Mouse (Mus musculus): ENCODE results near the gene Dock8. TPM values are rescaled to one million over a fixed set of nuclear protein-coding genes. Genes with fewer than 3 reads are reported as not detected.
"Not testable (repeated sequence)": the region's sequence is repeated elsewhere in the genome, so short reads cannot be mapped to it uniquely, and the experiment has no call there.

Gene Dock8
- polyA plus RNA-seq, 1 experiment: 8.2 TPM

GRCm38 (mm10) chr19:25022766-25023165 lies 23.4 kb downstream of the Dock8 start:
- peaks cover 5% of the 10 kb centered on the region for H3K36me3 ChIP-seq (ENCODE audit: control insufficient read depth, insufficient read depth)
- no peak overlapping the region for H3K4me3 ChIP-seq (ENCODE audit: insufficient read depth, poor library complexity, severe bottlenecking)
- H3ac ChIP-seq (ENCODE audit: control insufficient read depth, insufficient read length, low read depth): no peak overlapping the region
- peaks cover 26% of the 10 kb centered on the region for H3K79me3 ChIP-seq (ENCODE audit: low read depth)
- peaks cover 73% of the 10 kb centered on the region for H3K79me2 ChIP-seq (ENCODE audit: control insufficient read depth, insufficient read depth)
- no peaks in the 10 kb centered on the region for H3K27me3 ChIP-seq (ENCODE audit: control insufficient read depth, insufficient read depth, insufficient read length)
- TF ChIP-seq MAX (IDR thresholded peaks at IDR 0.05) (no peak), MYOD1 (IDR thresholded peaks at IDR 0.05; ENCODE audit: control insufficient read depth, insufficient read length, low read depth) (peak; percentile 54)

GRCm38 (mm10) chr19:25031765-25032164 lies 32.4 kb downstream of the Dock8 start:
- peaks cover 19% of the 10 kb centered on the region for H3K79me3 ChIP-seq (ENCODE audit: low read depth)
- peaks cover 3% of the 10 kb centered on the region for H3K36me3 ChIP-seq (ENCODE audit: control insufficient read depth, insufficient read depth)
- peaks cover 64% of the 10 kb centered on the region for H3K79me2 ChIP-seq (ENCODE audit: control insufficient read depth, insufficient read depth)
- H3K4me3 ChIP-seq (ENCODE audit: insufficient read depth, poor library complexity, severe bottlenecking): no peak overlapping the region
- TF ChIP-seq MYOG (IDR thresholded peaks at IDR 0.05; ENCODE audit: control insufficient read depth, extremely low read depth, insufficient read length) (no peak), USF1 (IDR thresholded peaks at IDR 0.05; ENCODE audit: low read depth) (no peak), MYOD1 (IDR thresholded peaks at IDR 0.05; ENCODE audit: control insufficient read depth, insufficient read length, low read depth) (no peak), CEBPB (IDR thresholded peaks at IDR 0.05; ENCODE audit: low read depth) (no peak), MAX (IDR thresholded peaks at IDR 0.05) (no peak), FOSL1 (IDR thresholded peaks at IDR 0.05; ENCODE audit: insufficient read depth, low read length, poor library complexity, severe bottlenecking) (no peak), CTCF (IDR thresholded peaks at IDR 0.05; ENCODE audit: control insufficient read depth, insufficient read depth, insufficient read length) (no peak)
- H3ac ChIP-seq (ENCODE audit: control insufficient read depth, insufficient read length, low read depth): no peak overlapping the region
- H3K27me3 ChIP-seq (ENCODE audit: control insufficient read depth, insufficient read depth, insufficient read length): no peaks in the 10 kb centered on the region

GRCm38 (mm10) chr19:25033008-25033407 lies 33.7 kb downstream of the Dock8 start:
- not testable (repeated sequence) for H3K4me3 ChIP-seq (ENCODE audit: insufficient read depth, poor library complexity, severe bottlenecking); H3ac ChIP-seq (ENCODE audit: control insufficient read depth, insufficient read length, low read depth)

GRCm38 (mm10) chr19:25035825-25036224 lies 36.5 kb downstream of the Dock8 start:
- Histone ChIP-seq H3K79me3 (ENCODE audit: low read depth) (peaks cover 15% of the 10 kb centered on the region), H3ac (ENCODE audit: control insufficient read depth, insufficient read length, low read depth) (no peak overlapping the region), H3K27me3 (ENCODE audit: control insufficient read depth, insufficient read depth, insufficient read length) (no peaks in the 10 kb centered on the region), H3K79me2 (ENCODE audit: control insufficient read depth, insufficient read depth) (peaks cover 70% of the 10 kb centered on the region), H3K4me3 (ENCODE audit: insufficient read depth, poor library complexity, severe bottlenecking) (no peak overlapping the region), H3K36me3 (ENCODE audit: control insufficient read depth, insufficient read depth) (peaks cover 3% of the 10 kb centered on the region)
- TF ChIP-seq CEBPB (IDR thresholded peaks at IDR 0.05; ENCODE audit: low read depth) (no peak), USF1 (IDR thresholded peaks at IDR 0.05; ENCODE audit: low read depth) (no peak), MAX (IDR thresholded peaks at IDR 0.05) (no peak), CTCF (IDR thresholded peaks at IDR 0.05; ENCODE audit: control insufficient read depth, insufficient read depth, insufficient read length) (no peak), FOSL1 (IDR thresholded peaks at IDR 0.05; ENCODE audit: insufficient read depth, low read length, poor library complexity, severe bottlenecking) (no peak), MYOG (IDR thresholded peaks at IDR 0.05; ENCODE audit: control insufficient read depth, extremely low read depth, insufficient read length) (no peak), MYOD1 (IDR thresholded peaks at IDR 0.05; ENCODE audit: control insufficient read depth, insufficient read length, low read depth) (no peak)

More at GRCm38 (mm10) chr19:25033008-25033407, 33.7 kb downstream of the Dock8 start:
- not testable (repeated sequence) for H3K36me3 ChIP-seq (ENCODE audit: control insufficient read depth, insufficient read depth); H3K27me3 ChIP-seq (ENCODE audit: control insufficient read depth, insufficient read depth, insufficient read length)
- Histone ChIP-seq H3K79me3 (ENCODE audit: low read depth) (peaks cover 18% of the 10 kb centered on the region), H3K79me2 (ENCODE audit: control insufficient read depth, insufficient read depth) (peaks cover 67% of the 10 kb centered on the region)

- no peaks in the 10 kb centered on the region for H3K27me3 ChIP-seq (ENCODE audit: control insufficient read depth, insufficient read depth, insufficient read length)
- H3K79me3 ChIP-seq (ENCODE audit: low read depth): peaks cover 8% of the 10 kb centered on the region
- no peak overlapping the region for H3ac ChIP-seq (ENCODE audit: control insufficient read depth, insufficient read length, low read depth)
- peaks cover 61% of the 10 kb centered on the region for H3K79me2 ChIP-seq (ENCODE audit: control insufficient read depth, insufficient read depth)
- no peak overlapping the region for H3K4me3 ChIP-seq (ENCODE audit: insufficient read depth, poor library complexity, severe bottlenecking)
- H3K36me3 ChIP-seq (ENCODE audit: control insufficient read depth, insufficient read depth): peaks cover 3% of the 10 kb centered on the region
- no peak for TF ChIP-seq CEBPB (IDR thresholded peaks at IDR 0.05; ENCODE audit: low read depth)
- no peak for TF ChIP-seq CTCF (IDR thresholded peaks at IDR 0.05; ENCODE audit: control insufficient read depth, insufficient read depth, insufficient read length)
- no peak for TF ChIP-seq MYOD1 (IDR thresholded peaks at IDR 0.05; ENCODE audit: control insufficient read depth, insufficient read length, low read depth)
- TF ChIP-seq USF1 (IDR thresholded peaks at IDR 0.05; ENCODE audit: low read depth): no peak
- TF ChIP-seq FOSL1 (IDR thresholded peaks at IDR 0.05; ENCODE audit: insufficient read depth, low read length, poor library complexity, severe bottlenecking): no peak
- TF ChIP-seq MYOG (IDR thresholded peaks at IDR 0.05; ENCODE audit: control insufficient read depth, extremely low read depth, insufficient read length): no peak
- no peak for TF ChIP-seq MAX (IDR thresholded peaks at IDR 0.05)
Observed at GRCm38 (mm10) chr19:25036784-25037183, 37.5 kb downstream of the Dock8 start.

GRCm38 (mm10) chr19:25037249-25037648 lies 37.9 kb downstream of the Dock8 start:
- peaks cover 63% of the 10 kb centered on the region for H3K79me2 ChIP-seq (ENCODE audit: control insufficient read depth, insufficient read depth)
- TF ChIP-seq MYOD1 (IDR thresholded peaks at IDR 0.05; ENCODE audit: control insufficient read depth, insufficient read length, low read depth) (no peak), CTCF (IDR thresholded peaks at IDR 0.05; ENCODE audit: control insufficient read depth, insufficient read depth, insufficient read length) (no peak), MYOG (IDR thresholded peaks at IDR 0.05; ENCODE audit: control insufficient read depth, extremely low read depth, insufficient read length) (no peak), CEBPB (IDR thresholded peaks at IDR 0.05; ENCODE audit: low read depth) (no peak), FOSL1 (IDR thresholded peaks at IDR 0.05; ENCODE audit: insufficient read depth, low read length, poor library complexity, severe bottlenecking) (no peak), USF1 (IDR thresholded peaks at IDR 0.05; ENCODE audit: low read depth) (no peak), MAX (IDR thresholded peaks at IDR 0.05) (no peak)

More at GRCm38 (mm10) chr19:25037249-25037648, 37.9 kb downstream of the Dock8 start:
- no peak overlapping the region for H3ac ChIP-seq (ENCODE audit: control insufficient read depth, insufficient read length, low read depth)
- H3K27me3 ChIP-seq (ENCODE audit: control insufficient read depth, insufficient read depth, insufficient read length): no peaks in the 10 kb centered on the region
- H3K79me3 ChIP-seq (ENCODE audit: low read depth): peaks cover 10% of the 10 kb centered on the region
- no peak overlapping the region for H3K4me3 ChIP-seq (ENCODE audit: insufficient read depth, poor library complexity, severe bottlenecking)
- H3K36me3 ChIP-seq (ENCODE audit: control insufficient read depth, insufficient read depth): peaks cover 3% of the 10 kb centered on the region
